Mouse (Mus musculus) MEL (cell line): ENCODE data around the gene Tbl2.

Experiments
- CTCF ChIP-seq, 3 experiments: IDR thresholded peaks in 2 of 3; conservative IDR thresholded peaks in 1 of 3; 2 replicates each; pipeline ENCODE4 v1.5.1; 2011 to 2012; ENCODE audit warnings: low read length in 3 of 3, low read depth in 2 of 3, mild to moderate bottlenecking in 2 of 3, improper control_type of control experiment in 1 of 3, inconsistent platforms in 1 of 3, mixed read lengths in 1 of 3, moderate library complexity in 1 of 3; ENCODE audit not compliant: control insufficient read depth in 1 of 3, insufficient read depth in 1 of 3, poor library complexity in 1 of 3, severe bottlenecking in 1 of 3
- JUND ChIP-seq: IDR thresholded peaks from 2 replicates; pipeline ENCODE4 v1.6.1; 2011; ENCODE audit warnings: low read depth, mild to moderate bottlenecking, improper control_type of control experiment, low read length
- KAT2A ChIP-seq: conservative IDR thresholded peaks from 2 replicates; pipeline ENCODE4 v1.6.1; 2012; ENCODE audit warnings: low read depth, low read length, improper control_type of control experiment, inconsistent platforms
- NELFE ChIP-seq: IDR thresholded peaks from 2 replicates; pipeline ENCODE4 v1.6.1; 2011; ENCODE audit warnings: low read depth, low read length, improper control_type of control experiment
- POLR2A ChIP-seq, 2 experiments: IDR thresholded peaks; 2 replicates each; pipeline ENCODE4 v1.6.1; 2011 to 2012; ENCODE audit warnings: low read length in 2 of 2, mild to moderate bottlenecking in 2 of 2, control low read depth in 1 of 2, improper control_type of control experiment in 1 of 2, low read depth in 1 of 2, moderate library complexity in 1 of 2; ENCODE audit not compliant: control insufficient read depth in 1 of 2, insufficient read depth in 1 of 2, poor library complexity in 1 of 2
- SIN3A ChIP-seq: IDR thresholded peaks from 2 replicates; pipeline ENCODE4 v1.6.1; 2012; ENCODE audit warnings: low read length, improper control_type of control experiment, inconsistent platforms
- TAL1 ChIP-seq: IDR thresholded peaks from 2 replicates; pipeline ENCODE4 v1.6.1; 2012; ENCODE audit warnings: mild to moderate bottlenecking, inconsistent platforms, low read length, moderate library complexity, mixed read lengths
- ZC3H11A ChIP-seq: IDR thresholded peaks from 2 replicates; pipeline ENCODE4 v1.6.1; 2012; ENCODE audit warnings: low read depth, mild to moderate bottlenecking, inconsistent platforms, low read length, improper control_type of control experiment
- ZMIZ1 ChIP-seq: IDR thresholded peaks from 2 replicates; pipeline ENCODE4 v1.6.1; 2012; ENCODE audit warnings: low read depth, mild to moderate bottlenecking, inconsistent platforms, low read length, improper control_type of control experiment, moderate library complexity

GRCm38 (mm10) chr5:135106758-135107256 lies 42.6 kb upstream of the Tbl2 start:
- TF ChIP-seq ZMIZ1, result no peak
- no peak for TF ChIP-seq ZC3H11A
- TF ChIP-seq JUND, result no peak
- no peak for TF ChIP-seq KAT2A
- TF ChIP-seq TAL1, result no peak
- TF ChIP-seq NELFE, result no peak
- no peak for TF ChIP-seq POLR2A (IDR thresholded peaks at IDR 0.05; ENCODE audit: control insufficient read depth in 1 of 2, insufficient read depth in 1 of 2, low read depth in 1 of 2, low read length in 2 of 2, poor library complexity in 1 of 2)
- TF ChIP-seq CTCF (IDR thresholded peaks at IDR 0.05 in 2 of 3, conservative IDR thresholded peaks at IDR 0.05 in 1 of 3; ENCODE audit: control insufficient read depth in 1 of 3, insufficient read depth in 1 of 3, low read depth in 2 of 3, low read length in 3 of 3, poor library complexity in 1 of 3, severe bottlenecking in 1 of 3), result no peak
- no peak for TF ChIP-seq SIN3A
